10 mouse cellular contexts compared by ENCODE assay signal in the genomic region with DNA sequence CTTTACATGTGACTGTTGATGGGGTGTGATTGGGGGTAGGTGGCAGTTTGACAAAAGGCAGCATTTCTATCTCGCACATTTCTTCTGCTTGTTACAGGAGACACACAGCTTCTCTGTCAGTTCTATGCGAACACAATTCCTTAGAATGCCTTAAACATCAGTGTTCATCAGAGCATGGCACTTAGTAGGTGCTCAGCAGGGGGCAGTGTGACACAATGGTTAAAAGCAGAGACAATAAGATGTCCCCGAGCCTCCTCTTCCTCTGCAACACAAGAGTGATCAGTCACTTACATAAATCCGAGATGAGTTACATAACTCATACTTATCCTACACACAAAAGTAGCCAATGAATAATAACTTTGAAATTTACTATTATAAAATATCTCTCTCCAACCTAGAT.
DNase-seq lines count a peak whose midpoint lies in the region; ATAC-seq and TF ChIP-seq lines count a peak whose summit lies in the region.
"Had no signal": no experiment of that assay in that cellular context is flagged by ENCODE, and none has a peak within 500 bp of the region (broad histone marks: within the 10 kb centered on the region; RNA-seq: fewer than 3 reads in every experiment).

No protein-coding gene starts in this region.

- no peak overlapping the region for H3K27ac ChIP-seq in forebrain, postnatal 0 days (ENCODE audit: low read depth, low read length)
- H3K27ac ChIP-seq in forebrain, embryonic 10.5 days, result no peak overlapping the region
- H3K27ac ChIP-seq in liver, postnatal 0 days (ENCODE audit: low read depth), result no peak overlapping the region
- no peak overlapping the region for H3K27ac ChIP-seq in intestine, embryonic 15.5 days
- H3K27ac ChIP-seq: embryonic facial prominence, embryonic 13.5 days had no signal

- WGBS in forebrain, postnatal 0 days, result 52% methylated on average over 4 of the region's 4 CpGs
- WGBS in forebrain, embryonic 10.5 days, result 65% methylated on average over 4 of the region's 4 CpGs
- WGBS in liver, postnatal 0 days (ENCODE audit: insufficient replicate concordance), result 47% methylated on average over 4 of the region's 4 CpGs
- WGBS in intestine, embryonic 15.5 days, result 55% methylated on average over 4 of the region's 4 CpGs

- DNase-seq in forebrain, postnatal 0 days, result peak; percentile 14
- DNase-seq in forebrain, embryonic 10.5 days (ENCODE audit: extremely low spot score, low spot score), result no peak
- DNase-seq in ovary, postnatal 14 days (ENCODE audit: low spot score), result peak; percentile 7
- no peak for DNase-seq in ovary, postnatal 10 days (ENCODE audit: low spot score)
- peak; percentile 14 for DNase-seq in fibroblast of lung, adult 2 months (ENCODE audit: low read depth)
- DNase-seq in liver, postnatal 0 days, result peak; percentile 20
- DNase-seq in cerebellum, adult 11-12 months, result no peak

- no peak overlapping the region for H3K4me3 ChIP-seq in forebrain, postnatal 0 days (ENCODE audit: low read depth, low read length)
- H3K4me3 ChIP-seq in forebrain, embryonic 10.5 days, result no peak overlapping the region
- no peak overlapping the region for H3K4me3 ChIP-seq in liver, postnatal 0 days (ENCODE audit: low read depth, low read length)
- no peak overlapping the region for H3K4me3 ChIP-seq in intestine, embryonic 15.5 days (replicated peaks)
- H3K4me3 ChIP-seq: embryonic facial prominence, embryonic 13.5 days; myocyte had no signal

- peak; percentile 35 for TF ChIP-seq CTCF in forebrain, postnatal 0 days (IDR thresholded peaks at IDR 0.05; ENCODE audit: low read depth)
- TF ChIP-seq CTCF in liver, postnatal 0 days (IDR thresholded peaks at IDR 0.05; ENCODE audit: low read depth), result peak; percentile 54

- no peak overlapping the region for H3K9ac ChIP-seq in forebrain, postnatal 0 days
- H3K9ac ChIP-seq in liver, postnatal 0 days (replicated peaks), result no peak overlapping the region
- no peak overlapping the region for H3K9ac ChIP-seq in intestine, embryonic 15.5 days
- H3K9ac ChIP-seq: embryonic facial prominence, embryonic 13.5 days had no signal

- H3K27me3 ChIP-seq in forebrain, postnatal 0 days (ENCODE audit: insufficient read depth, low read length), result no peaks in the 10 kb centered on the region
- no peaks in the 10 kb centered on the region for H3K27me3 ChIP-seq in forebrain, embryonic 10.5 days (ENCODE audit: poor library complexity, severe bottlenecking)
- H3K27me3 ChIP-seq in liver, postnatal 0 days (ENCODE audit: insufficient read depth, low read length), result no peaks in the 10 kb centered on the region
- no peaks in the 10 kb centered on the region for H3K27me3 ChIP-seq in intestine, embryonic 15.5 days (replicated peaks)
- H3K27me3 ChIP-seq: embryonic facial prominence, embryonic 13.5 days had no signal

- no peak for ATAC-seq in forebrain, postnatal 0 days
- ATAC-seq in liver, postnatal 0 days, result no peak
- ATAC-seq in intestine, embryonic 15.5 days, result no peak

- no peaks in the 10 kb centered on the region for H3K9me3 ChIP-seq in forebrain, postnatal 0 days (ENCODE audit: low read length)
- no peaks in the 10 kb centered on the region for H3K9me3 ChIP-seq in forebrain, embryonic 10.5 days
- H3K9me3 ChIP-seq in liver, postnatal 0 days (ENCODE audit: low read length), result no peaks in the 10 kb centered on the region
- no peaks in the 10 kb centered on the region for H3K9me3 ChIP-seq in intestine, embryonic 15.5 days
- H3K9me3 ChIP-seq: embryonic facial prominence, embryonic 13.5 days had no signal

- TF ChIP-seq EP300 in liver, postnatal 0 days (IDR thresholded peaks at IDR 0.05; ENCODE audit: low read depth), result no peak

- H3K4me1 ChIP-seq in forebrain, postnatal 0 days (ENCODE audit: insufficient read depth), result no peaks in the 10 kb centered on the region
- H3K4me1 ChIP-seq in forebrain, embryonic 10.5 days, result no peaks in the 10 kb centered on the region
- no peaks in the 10 kb centered on the region for H3K4me1 ChIP-seq in liver, postnatal 0 days (ENCODE audit: insufficient read depth)
- no peaks in the 10 kb centered on the region for H3K4me1 ChIP-seq in intestine, embryonic 15.5 days (replicated peaks)
- H3K4me1 ChIP-seq: embryonic facial prominence, embryonic 13.5 days had no signal

- H3K36me3 ChIP-seq in forebrain, postnatal 0 days (ENCODE audit: insufficient read depth), result no peaks in the 10 kb centered on the region
- no peaks in the 10 kb centered on the region for H3K36me3 ChIP-seq in forebrain, embryonic 10.5 days (replicated peaks)
- H3K36me3 ChIP-seq in liver, postnatal 0 days (replicated peaks; ENCODE audit: insufficient read depth, low read length), result no peaks in the 10 kb centered on the region
- H3K36me3 ChIP-seq in intestine, embryonic 15.5 days, result no peaks in the 10 kb centered on the region
- H3K36me3 ChIP-seq: embryonic facial prominence, embryonic 13.5 days had no signal

- no peak overlapping the region for H3K4me2 ChIP-seq in forebrain, postnatal 0 days (ENCODE audit: low read depth)
- H3K4me2 ChIP-seq in liver, postnatal 0 days (ENCODE audit: low read depth, low read length), result no peak overlapping the region
- no peak overlapping the region for H3K4me2 ChIP-seq in intestine, embryonic 15.5 days (replicated peaks)
- H3K4me2 ChIP-seq: embryonic facial prominence, embryonic 13.5 days had no signal

Comparison
In these comparisons a context has a peak if more than half of its experiments do, and no peak if none do; other contexts are left out.
1. DNase-seq: peak in forebrain, postnatal 0 days (single experiment), ovary, postnatal 14 days (single experiment), fibroblast of lung, adult 2 months (single experiment) and liver, postnatal 0 days (single experiment); none in forebrain, embryonic 10.5 days (single experiment), ovary, postnatal 10 days (single experiment) and cerebellum, adult 11-12 months (single experiment).